ENCODE assay signal across 8 mouse cellular contexts in the genomic region with DNA sequence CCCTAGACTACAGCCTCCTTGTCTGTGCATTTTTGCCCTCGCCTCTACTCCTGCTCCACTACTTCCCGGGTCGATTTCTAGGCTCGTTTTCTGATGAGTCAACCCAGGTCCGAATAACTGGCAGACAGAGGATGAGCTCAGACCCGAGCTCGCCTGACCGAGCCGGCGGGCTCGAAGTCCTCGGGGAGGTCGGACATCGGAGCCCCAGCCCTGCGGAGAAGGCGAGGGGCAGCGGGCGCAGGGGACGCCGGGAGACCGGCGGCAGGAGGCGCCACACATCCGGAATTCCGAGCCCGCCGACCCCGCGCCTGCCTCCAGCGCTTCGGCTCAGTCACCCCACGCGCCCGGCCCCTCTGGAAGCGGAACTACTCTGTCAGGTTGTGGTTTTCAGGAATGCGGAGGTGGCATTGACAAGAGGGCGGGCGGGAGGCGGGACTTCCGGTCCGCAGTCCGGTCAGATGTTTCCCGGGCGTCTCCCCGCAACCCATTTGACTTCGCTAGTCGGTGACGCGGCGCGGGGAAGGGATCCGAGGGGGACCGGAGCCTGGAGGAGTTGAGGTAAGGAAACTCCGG. TPM values are rescaled to one million over a fixed set of nuclear protein-coding genes. Genes with fewer than 3 reads are reported as not detected.
A peak's percentile ranks its signal among the peaks of the same experiment; 100 is the strongest.
DNase-seq lines count a peak whose midpoint lies in the region; ATAC-seq lines count a peak whose summit lies in the region.

A gene (plus strand): TSS at position 448 of the 573 bp plus-strand sequence.

- peaks cover 45% of the 10 kb centered on the region for H3K4me1 ChIP-seq in erythroblast, embryonic 14.5 days (ENCODE audit: control insufficient read depth)
- H3K4me1 ChIP-seq in heart, embryonic 11.5 days (ENCODE audit: control insufficient read depth, insufficient read depth, low read length), result peaks cover 8% of the 10 kb centered on the region; the same call in 1 of the 2 replicates
- peaks cover 9% of the 10 kb centered on the region; the same call in 1 of the 2 replicates for H3K4me1 ChIP-seq in kidney, embryonic 16.5 days (ENCODE audit: insufficient read depth, low read length)

- H3K9me3 ChIP-seq in erythroblast, embryonic 14.5 days (ENCODE audit: control insufficient read depth, low read length), result no peaks in the 10 kb centered on the region
- no peaks in the 10 kb centered on the region for H3K9me3 ChIP-seq in heart, embryonic 11.5 days (replicated peaks; ENCODE audit: control insufficient read depth, low read length)
- no peaks in the 10 kb centered on the region for H3K9me3 ChIP-seq in kidney, embryonic 16.5 days (ENCODE audit: low read length)

- peak within 1 kb of the TSS; percentile 86 for H3K9ac ChIP-seq in heart, embryonic 11.5 days (ENCODE audit: low read depth, low read length)
- peak within 1 kb of the TSS; percentile 85 for H3K9ac ChIP-seq in kidney, embryonic 16.5 days (replicated peaks; ENCODE audit: low read length)

- WGBS in heart, embryonic 11.5 days (ENCODE audit: insufficient replicate concordance), result under 1% methylated on average over 51 of the region's 54 CpGs
- WGBS in kidney, embryonic 16.5 days, result under 1% methylated on average over 54 of the region's 54 CpGs

- peak; percentile 90 for DNase-seq in CD4-positive helper T cell, adult 2 months (ENCODE audit: low read depth, low spot score)
- peak; percentile 85 for DNase-seq in brain, embryonic 18.5 days (ENCODE audit: low read depth, low spot score)
- peak; percentile 95 for DNase-seq in liver
- DNase-seq in monocyte, adult 2 months (ENCODE audit: low read depth in 1 of 2, low spot score in 2 of 2), result peak; percentile 78 to 81
- DNase-seq in spleen, postnatal 14 days (ENCODE audit: low spot score in 2 of 2), result peak; percentile 67 to 74

- peaks cover 35% of the 10 kb centered on the region for H3K36me3 ChIP-seq in erythroblast, embryonic 14.5 days (ENCODE audit: control insufficient read depth)
- H3K36me3 ChIP-seq in heart, embryonic 11.5 days (ENCODE audit: control insufficient read depth, insufficient read depth, low read length), result no peaks in the 10 kb centered on the region
- no peaks in the 10 kb centered on the region for H3K36me3 ChIP-seq in kidney, embryonic 16.5 days (ENCODE audit: insufficient read depth, low read length)

- peak within 1 kb of the TSS; percentile 74 for H3K4me3 ChIP-seq in erythroblast, embryonic 14.5 days (replicated peaks)
- H3K4me3 ChIP-seq in heart, embryonic 11.5 days (ENCODE audit: low read depth, low read length), result peak within 1 kb of the TSS; percentile 93
- peak within 1 kb of the TSS; percentile 69 for H3K4me3 ChIP-seq in kidney, embryonic 16.5 days (ENCODE audit: low read length)

- peak within 1 kb of the TSS; percentile 82 for H3K4me2 ChIP-seq in heart, embryonic 11.5 days
- H3K4me2 ChIP-seq in kidney, embryonic 16.5 days (replicated peaks; ENCODE audit: low read depth, low read length), result peak within 1 kb of the TSS; percentile 94

- peak within 1 kb of the TSS; percentile 82 for H3K27ac ChIP-seq in heart, embryonic 11.5 days (ENCODE audit: low read depth, low read length)
- H3K27ac ChIP-seq in kidney, embryonic 16.5 days (ENCODE audit: low read length), result peak within 1 kb of the TSS; percentile 91

- peak; percentile 92 for ATAC-seq in heart, embryonic 11.5 days (replicated peaks; ENCODE audit: insufficient number of reproducible peaks, low FRiP score, low TSS enrichment)
- ATAC-seq in kidney, embryonic 16.5 days (ENCODE audit: low FRiP score, low TSS enrichment), result peak; percentile 98

- no peaks in the 10 kb centered on the region for H3K27me3 ChIP-seq in erythroblast, embryonic 14.5 days (ENCODE audit: control insufficient read depth)
- H3K27me3 ChIP-seq in heart, embryonic 11.5 days (ENCODE audit: control insufficient read depth, insufficient read depth, low read length), result no peaks in the 10 kb centered on the region
- no peaks in the 10 kb centered on the region for H3K27me3 ChIP-seq in kidney, embryonic 16.5 days (ENCODE audit: insufficient read depth, low read length)

RNA-seq across cellular contexts. Expression of the gene that starts here (rescaled TPM):
- polyA plus RNA-seq in erythroblast, embryonic 14.5 days (2012), result 3.9 and 6.2 TPM in 2 replicates
- polyA plus RNA-seq in heart, embryonic 11.5 days (2014; fragmentation: Nextera tagmentation; extraction: Ambion mirVana), result 38.0 and 41.8 TPM in 2 replicates
- polyA plus RNA-seq in kidney, embryonic 16.5 days (2015; fragmentation: Nextera tagmentation; extraction: Ambion mirVana), result 38.3 and 44.6 TPM in 2 replicates

Comparison
In these comparisons a context has a peak if more than half of its experiments do, and no peak if none do; other contexts are left out.
1. Peak in every context shown above with its lines: DNase-seq, ATAC-seq, H3K4me3 ChIP-seq and H3K27ac ChIP-seq.